Mouse (Mus musculus) liver, embryonic 14.5 days (tissue): ENCODE results near the gene Gm16368. TPM values are rescaled to one million over a fixed set of nuclear protein-coding genes. Genes with fewer than 3 reads are reported as not detected.
A peak's percentile ranks its signal among the peaks of the same experiment; 100 is the strongest.
"Not testable (repeated sequence)": the region's sequence is repeated elsewhere in the genome, so short reads cannot be mapped to it uniquely, and the experiment has no call there.

ENCODE experiments used
- ATAC-seq: fragments of 200-750 bp; cut with Nextera tagmentation; 2 replicates; pipeline ENCODE4 v1.8.0; 2017; ENCODE audit warnings: moderate number of reproducible peaks, mild to moderate bottlenecking, moderate library complexity; ENCODE audit not compliant: insufficient read depth
- DNase-seq, 3 experiments: peaks; one replicate each; pipeline ENCODE4 v3.0.0-alpha.2; 2012 to 2013; ENCODE audit warnings: low read depth in 3 of 3, low spot score in 3 of 3
- H3K27ac ChIP-seq: fragments of 300-500 bp; sonication (generic); 2 replicates; pipeline ENCODE4 v1.5.1; 2014; ENCODE audit warnings: moderate library complexity, mild to moderate bottlenecking, control low read depth, inconsistent platforms
- H3K27me3 ChIP-seq: fragments of 300-500 bp; sonication (generic); 2 replicates; pipeline ENCODE4 v1.6.1; 2014; ENCODE audit warnings: mild to moderate bottlenecking, low read length, moderate library complexity; ENCODE audit not compliant: control insufficient read depth, insufficient read depth
- H3K36me3 ChIP-seq: fragments of 300-500 bp; sonication (generic); replicated peaks from 2 replicates; pipeline ENCODE4 v1.6.1; 2014; ENCODE audit warnings: low read depth; ENCODE audit not compliant: control insufficient read depth, insufficient read depth
- H3K4me1 ChIP-seq, 2 experiments: fragments of 200-500 bp in 1 of 2; fragments of 300-500 bp in 1 of 2; sonication (generic) in 1 of 2; replicated peaks; 2 replicates each; pipeline ENCODE4 v1.6.1; 2012 to 2014; ENCODE audit warnings: antibody characterized with exemption in 1 of 2, inconsistent platforms in 1 of 2, low read length in 1 of 2; ENCODE audit not compliant: control insufficient read depth in 2 of 2, insufficient read depth in 2 of 2
- H3K4me2 ChIP-seq: fragments of 300-500 bp; sonication (generic); 2 replicates; pipeline ENCODE4 v1.6.1; 2014; ENCODE audit warnings: low read depth, mild to moderate bottlenecking, control low read depth, moderate library complexity
- H3K4me3 ChIP-seq, 2 experiments: fragments of 200-500 bp in 1 of 2; fragments of 300-500 bp in 1 of 2; sonication (generic) in 1 of 2; 2 replicates each; pipeline ENCODE4 v1.5.1; 2012 to 2014; ENCODE audit warnings: low read depth in 2 of 2, low read length in 2 of 2, mild to moderate bottlenecking in 2 of 2, control low read depth in 1 of 2, inconsistent platforms in 1 of 2, moderate library complexity in 1 of 2; ENCODE audit not compliant: insufficient read depth in 1 of 2
- H3K9ac ChIP-seq: fragments of 300-500 bp; sonication (generic); replicated peaks from 2 replicates; pipeline ENCODE4 v1.6.1; 2014; ENCODE audit warnings: mild to moderate bottlenecking, control low read depth, moderate library complexity
- H3K9me3 ChIP-seq: fragments of 300-500 bp; sonication (generic); 2 replicates; pipeline ENCODE4 v1.6.1; 2016; ENCODE audit warnings: low read length, mixed read lengths; ENCODE audit not compliant: control insufficient read depth
- CTCF ChIP-seq: IDR thresholded peaks from 2 replicates; pipeline ENCODE4 v1.5.1; 2016; ENCODE audit warnings: antibody characterized with exemption, low read depth, control low read depth
- WGBS: fragments of 180-500 bp; shearing (Covaris S2); extraction: QIAGEN DNeasy Blood & Tissue Kit; methylation state at CpG from one replicate; pipeline ENCODE4 v1.1.7; 2014; ENCODE audit not compliant: insufficient replicate concordance; 5-methylcytosine and 5-hydroxymethylcytosine counted together
- polyA plus RNA-seq, 2 experiments: library from polyadenylated mRNA; depleted of rRNA in 1 of 2; stranded (reverse) in 1 of 2; unstranded in 1 of 2; fragments of >200 nt; fragmentation: Nextera tagmentation in 1 of 2; extraction: Ambion mirVana in 1 of 2; gene quantifications; 2 replicates each; pipeline versions ENCODE4 v1.2.1 to v1.2.3; 2012 to 2014

The Gm16368 gene
- polyA plus RNA-seq (2012; rRNA removed), result not detected in 2 replicates
- not detected in 2 replicates for polyA plus RNA-seq (2014; fragmentation: Nextera tagmentation; extraction: Ambion mirVana)

GRCm38 (mm10) chr12:88083397-88083796 is at the start of gene Gm16368:
TSS of gene Gm16368 (plus strand) at chr12:88083697.
- not testable (repeated sequence) for H3K4me2 ChIP-seq, DNase-seq, H3K36me3 ChIP-seq, H3K9ac ChIP-seq, H3K9me3 ChIP-seq, H3K4me3 ChIP-seq, ATAC-seq, H3K27ac ChIP-seq, H3K27me3 ChIP-seq, H3K4me1 ChIP-seq
- 46% methylated on average over 1 of the region's 1 CpGs for WGBS

DNA sequence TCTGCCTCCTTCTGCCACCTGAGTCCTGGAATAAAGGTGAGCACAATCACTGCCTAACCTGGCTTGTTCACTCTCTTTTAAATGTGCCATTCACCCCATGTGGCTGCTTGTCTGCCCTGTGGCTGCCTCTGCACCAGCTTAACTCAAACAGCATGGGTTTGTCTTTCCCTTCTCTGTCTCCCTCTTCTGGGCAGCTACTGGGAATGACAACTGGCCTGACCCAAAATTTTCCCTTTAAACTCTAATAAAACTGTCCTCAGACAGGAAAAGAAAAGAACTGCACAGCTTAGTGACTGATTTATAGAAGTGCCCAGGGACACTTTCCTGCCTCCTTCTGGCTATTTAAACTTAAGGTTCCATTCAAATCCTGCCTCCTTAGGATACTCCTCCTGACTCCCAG is 44.4 kb upstream of the Gm16368 start:
- not testable (repeated sequence) for H3K27me3 ChIP-seq, H3K36me3 ChIP-seq, ATAC-seq, H3K27ac ChIP-seq, H3K4me3 ChIP-seq, H3K4me2 ChIP-seq, DNase-seq, H3K4me1 ChIP-seq, H3K9me3 ChIP-seq, H3K9ac ChIP-seq
- TF ChIP-seq CTCF, result 0 out of 2 replicates have a peak, but pooled peaks have one; percentile 8

DNA sequence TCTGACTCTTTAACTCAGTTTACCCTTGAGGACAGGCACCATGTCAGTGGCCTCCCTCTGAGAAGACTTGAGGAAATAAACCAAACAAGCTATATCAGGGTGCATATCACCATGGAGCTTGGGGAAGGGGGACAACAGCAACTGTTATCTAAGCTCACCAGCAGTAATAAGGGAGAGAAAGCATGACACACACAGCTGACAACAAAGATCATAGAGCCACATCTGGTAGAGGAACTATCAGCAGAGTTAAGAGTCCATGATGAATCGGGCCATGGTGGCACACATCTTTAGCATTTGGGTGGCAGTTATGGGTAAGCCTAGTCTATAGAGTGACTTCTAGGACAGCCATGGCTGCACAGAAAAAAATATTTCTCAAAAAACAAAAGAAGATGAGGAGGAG is 43.8 kb upstream of the Gm16368 start:
- H3K9me3 ChIP-seq, ATAC-seq, H3K27me3 ChIP-seq, H3K27ac ChIP-seq, H3K4me3 ChIP-seq, DNase-seq, H3K4me1 ChIP-seq, H3K9ac ChIP-seq, H3K36me3 ChIP-seq, H3K4me2 ChIP-seq: not testable (repeated sequence)
- WGBS, result 60% methylated on average over 1 of the region's 1 CpGs

DNA sequence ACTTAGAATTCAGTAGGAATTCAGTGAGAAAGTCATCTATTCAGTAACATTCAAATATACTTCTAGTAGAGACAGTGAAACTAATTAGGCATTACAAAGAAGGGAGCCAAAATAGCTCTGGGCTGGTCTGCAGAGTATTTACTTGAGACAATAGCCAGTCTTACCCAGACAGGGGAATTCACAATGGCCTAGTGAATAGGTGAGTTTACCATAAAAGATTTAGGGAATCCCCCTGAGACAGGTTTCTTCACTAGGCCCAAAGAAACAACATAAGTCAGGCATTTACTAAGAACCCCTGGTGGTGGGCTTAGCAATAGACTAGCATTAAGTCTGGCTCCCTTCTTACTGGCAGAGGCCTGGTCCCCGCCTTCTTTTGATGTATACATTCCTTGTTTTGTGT is 38.3 kb upstream of the Gm16368 start:
- H3K4me3 ChIP-seq, ATAC-seq, H3K4me2 ChIP-seq, H3K4me1 ChIP-seq, H3K36me3 ChIP-seq, H3K9ac ChIP-seq, DNase-seq, H3K27ac ChIP-seq, H3K9me3 ChIP-seq, H3K27me3 ChIP-seq: not testable (repeated sequence)
- WGBS, result 40% methylated on average over 1 of the region's 1 CpGs

Other genes with a start within 250 kb of the Gm16368 start
- not detected in 2 replicates for gene Gm2001, start 241.4 kb upstream of the Gm16368 start, polyA plus RNA-seq (2012; rRNA removed)
- not detected in 2 replicates for gene Gm2001, start 241.4 kb upstream of the Gm16368 start, polyA plus RNA-seq (2014; fragmentation: Nextera tagmentation; extraction: Ambion mirVana)
- not detected in 2 replicates for gene Gm2016, start 209.6 kb upstream of the Gm16368 start, polyA plus RNA-seq (2012; rRNA removed)
- not detected in 2 replicates for gene Gm2016, start 209.6 kb upstream of the Gm16368 start, polyA plus RNA-seq (2014; fragmentation: Nextera tagmentation; extraction: Ambion mirVana)
- not detected in 2 replicates for gene Gm2022, start 188.3 kb upstream of the Gm16368 start, polyA plus RNA-seq (2012; rRNA removed)
- gene Gm2022, start 188.3 kb upstream of the Gm16368 start, polyA plus RNA-seq (2014; fragmentation: Nextera tagmentation; extraction: Ambion mirVana), result not detected in 2 replicates
- not detected in 2 replicates for gene Gm2035, start 163.8 kb upstream of the Gm16368 start, polyA plus RNA-seq (2012; rRNA removed)
- gene Gm2035, start 163.8 kb upstream of the Gm16368 start, polyA plus RNA-seq (2014; fragmentation: Nextera tagmentation; extraction: Ambion mirVana), result not detected in 2 replicates
- not detected in 2 replicates for gene Gm2042, start 129.6 kb upstream of the Gm16368 start, polyA plus RNA-seq (2012; rRNA removed)
- not detected in 2 replicates for gene Gm2042, start 129.6 kb upstream of the Gm16368 start, polyA plus RNA-seq (2014; fragmentation: Nextera tagmentation; extraction: Ambion mirVana)
- gene Gm2075, start 71.8 kb upstream of the Gm16368 start, polyA plus RNA-seq (2012; rRNA removed), result not detected in 2 replicates
- not detected in 2 replicates for gene Gm2075, start 71.8 kb upstream of the Gm16368 start, polyA plus RNA-seq (2014; fragmentation: Nextera tagmentation; extraction: Ambion mirVana)
- not detected in 2 replicates for gene Gm6803, start 64.9 kb upstream of the Gm16368 start, polyA plus RNA-seq (2012; rRNA removed)
- gene Gm6803, start 64.9 kb upstream of the Gm16368 start, polyA plus RNA-seq (2014; fragmentation: Nextera tagmentation; extraction: Ambion mirVana), result not detected in 2 replicates
- gene Gm2056, start 56.7 kb upstream of the Gm16368 start, polyA plus RNA-seq (2012; rRNA removed), result not detected in 2 replicates
- not detected in 2 replicates for gene Gm2056, start 56.7 kb upstream of the Gm16368 start, polyA plus RNA-seq (2014; fragmentation: Nextera tagmentation; extraction: Ambion mirVana)
- not detected in 2 replicates for gene Gm10436, start 98.4 kb downstream of the Gm16368 start, polyA plus RNA-seq (2012; rRNA removed)
- gene Gm10436, start 98.4 kb downstream of the Gm16368 start, polyA plus RNA-seq (2014; fragmentation: Nextera tagmentation; extraction: Ambion mirVana), result not detected in 2 replicates
- not detected in 2 replicates for gene Gm8332, start 166.4 kb downstream of the Gm16368 start, polyA plus RNA-seq (2012; rRNA removed)
- not detected in 2 replicates for gene Gm8332, start 166.4 kb downstream of the Gm16368 start, polyA plus RNA-seq (2014; fragmentation: Nextera tagmentation; extraction: Ambion mirVana)
- gene Gm5662, start 190.8 kb downstream of the Gm16368 start, polyA plus RNA-seq (2012; rRNA removed), result not detected in 2 replicates
- gene Gm5662, start 190.8 kb downstream of the Gm16368 start, polyA plus RNA-seq (2014; fragmentation: Nextera tagmentation; extraction: Ambion mirVana), result not detected in 2 replicates
- not detected in 2 replicates for gene Gm5039, start 240.3 kb downstream of the Gm16368 start, polyA plus RNA-seq (2012; rRNA removed)
- gene Gm5039, start 240.3 kb downstream of the Gm16368 start, polyA plus RNA-seq (2014; fragmentation: Nextera tagmentation; extraction: Ambion mirVana), result not detected in 2 replicates